Mouse (Mus musculus) small intestine, adult 2 months (tissue): ENCODE results near the gene Agt. TPM values are rescaled to one million over a fixed set of nuclear protein-coding genes. Genes with fewer than 3 reads are reported as not detected.

ENCODE experiments used
- H3K27ac ChIP-seq: fragments of 200-500 bp; 2 replicates; pipeline ENCODE4 v1.5.1; 2012; ENCODE audit warnings: low read depth, low read length, control low read depth, inconsistent platforms; ENCODE audit not compliant: insufficient read depth
- H3K27me3 ChIP-seq: fragments of 200-500 bp; 2 replicates; pipeline ENCODE4 v1.6.1; 2012; ENCODE audit warnings: mild to moderate bottlenecking, moderate library complexity, low read length, inconsistent platforms; ENCODE audit not compliant: control insufficient read depth, insufficient read depth
- H3K36me3 ChIP-seq: fragments of 200-500 bp; 2 replicates; pipeline ENCODE4 v1.6.1; 2012; ENCODE audit warnings: mild to moderate bottlenecking, low read length, control low read depth, inconsistent platforms; ENCODE audit not compliant: control insufficient read depth, insufficient read depth
- H3K4me1 ChIP-seq: fragments of 200-500 bp; 2 replicates; pipeline ENCODE4 v1.6.1; 2012; ENCODE audit warnings: low read length, inconsistent platforms, mixed read lengths; ENCODE audit not compliant: control insufficient read depth, insufficient read depth, insufficient read length
- H3K4me3 ChIP-seq: fragments of 200-500 bp; 2 replicates; pipeline ENCODE4 v1.5.1; 2012; ENCODE audit warnings: low read depth, mild to moderate bottlenecking, control low read depth, inconsistent platforms, low read length, moderate library complexity
- CTCF ChIP-seq: fragments of 200-500 bp; IDR thresholded peaks from 2 replicates; pipeline ENCODE4 v1.5.1; 2012; ENCODE audit warnings: low read depth, mild to moderate bottlenecking, control low read depth, inconsistent platforms, low read length, moderate library complexity, mixed read lengths; ENCODE audit not compliant: insufficient replicate concordance, insufficient read length; ENCODE audit errors: extremely low read depth
- POLR2A ChIP-seq: fragments of 200-500 bp; IDR thresholded peaks from 2 replicates; pipeline ENCODE4 v1.6.1; 2012; ENCODE audit warnings: low read depth, mild to moderate bottlenecking, control low read depth, inconsistent platforms, low read length, moderate library complexity
- WGBS: fragments of 180-500 bp; shearing (Covaris S2); methylation state at CpG from one replicate; pipeline ENCODE4 v1.1.7; 2018; 5-methylcytosine and 5-hydroxymethylcytosine counted together
- polyA plus RNA-seq: library from polyadenylated mRNA; depleted of rRNA; stranded (reverse); fragments of >200 nt; gene quantifications from 2 replicates; pipeline ENCODE4 v1.2.3, GENCODE M21; 2012; rRNA removed

Gene Agt
- 10.7 and 36.2 TPM in 2 replicates for polyA plus RNA-seq

GRCm38 (mm10) chr8:124569593-124569992 lies at the start of gene Agt:
Gene Agt (minus strand): TSS chr8:124569706.
- Histone ChIP-seq H3K36me3 (no peaks in the 10 kb centered on the region), H3K27me3 (no peaks in the 10 kb centered on the region; the same call in 1 of the 2 replicates), H3K4me1 (peaks cover 20% of the 10 kb centered on the region), H3K4me3 (0 out of 2 replicates have a peak within 1 kb of the TSS, but pooled peaks have one; percentile 5), H3K27ac (peak within 1 kb of the TSS; percentile 25; the same call in 1 of the 2 replicates)
- TF ChIP-seq POLR2A (no peak), CTCF (no peak)
- 69% methylated on average over 2 of the region's 2 CpGs for WGBS

- 32% methylated on average over 9 of the region's 9 CpGs for WGBS
- no peaks in the 10 kb centered on the region for H3K36me3 ChIP-seq
- no peak overlapping the region for H3K4me3 ChIP-seq
- H3K27me3 ChIP-seq: 0 out of 2 replicates have a peak, but pooled peaks cover 4% of the 10 kb centered on the region
- H3K27ac ChIP-seq: peak overlapping the region; percentile 35; the same call in 1 of the 2 replicates
- TF ChIP-seq CTCF: no peak
- no peak for TF ChIP-seq POLR2A
- peaks cover 2% of the 10 kb centered on the region; the same call in 1 of the 2 replicates for H3K4me1 ChIP-seq
These were observed 48.7 kb upstream of the Agt start for GRCm38 (mm10) chr8:124618252-124618651.

- Histone ChIP-seq H3K27ac (peak overlapping the region; percentile 35), H3K27me3 (0 out of 2 replicates have a peak, but pooled peaks cover 4% of the 10 kb centered on the region), H3K36me3 (no peaks in the 10 kb centered on the region), H3K4me1 (peaks cover 2% of the 10 kb centered on the region; the same call in 1 of the 2 replicates), H3K4me3 (peak overlapping the region; percentile 42)
- 6% methylated on average over 17 of the region's 17 CpGs for WGBS
- TF ChIP-seq CTCF (peak; percentile 81; the same call in 1 of the 2 replicates), POLR2A (no peak; the same call in 1 of the 2 replicates)
These were observed 47.9 kb upstream of the Agt start for GRCm38 (mm10) chr8:124617266-124617869.

GRCm38 (mm10) chr8:124614325-124614724 lies 44.8 kb upstream of the Agt start:
- 56% methylated on average over 5 of the region's 6 CpGs for WGBS
- H3K4me1 ChIP-seq: peaks cover 2% of the 10 kb centered on the region; the same call in 1 of the 2 replicates
- no peak for TF ChIP-seq CTCF
- no peak for TF ChIP-seq POLR2A

GRCm38 (mm10) chr8:124608972-124609353 lies 39.5 kb upstream of the Agt start:
- no peaks in the 10 kb centered on the region for H3K27me3 ChIP-seq
- WGBS: 52% methylated on average over 9 of the region's 9 CpGs
- H3K4me1 ChIP-seq: no peaks in the 10 kb centered on the region
- H3K4me3 ChIP-seq: no peak overlapping the region
- no peaks in the 10 kb centered on the region for H3K36me3 ChIP-seq
- H3K27ac ChIP-seq: no peak overlapping the region
- no peak for TF ChIP-seq POLR2A

More at GRCm38 (mm10) chr8:124614325-124614724, 44.8 kb upstream of the Agt start:
- H3K4me3 ChIP-seq: no peak overlapping the region
- H3K36me3 ChIP-seq: no peaks in the 10 kb centered on the region
- no peak overlapping the region for H3K27ac ChIP-seq
- H3K27me3 ChIP-seq: 0 out of 2 replicates have a peak, but pooled peaks cover 4% of the 10 kb centered on the region

- Histone ChIP-seq H3K4me1 (no peaks in the 10 kb centered on the region), H3K4me3 (no peak overlapping the region), H3K27me3 (no peaks in the 10 kb centered on the region), H3K36me3 (no peaks in the 10 kb centered on the region), H3K27ac (no peak overlapping the region)
- TF ChIP-seq POLR2A: no peak
- peak; percentile 54; the same call in 1 of the 2 replicates for TF ChIP-seq CTCF
- 70% methylated on average over 13 of the region's 13 CpGs for WGBS
These were observed 38.9 kb upstream of the Agt start for GRCm38 (mm10) chr8:124608239-124608971.

- no peaks in the 10 kb centered on the region for H3K4me1 ChIP-seq
- no peak overlapping the region for H3K4me3 ChIP-seq
- no peak overlapping the region for H3K27ac ChIP-seq
- no peaks in the 10 kb centered on the region for H3K36me3 ChIP-seq
- TF ChIP-seq CTCF (no peak), POLR2A (no peak)
- no peaks in the 10 kb centered on the region for H3K27me3 ChIP-seq
- WGBS: 67% methylated on average over 5 of the region's 5 CpGs
These were observed 34.6 kb upstream of the Agt start for GRCm38 (mm10) chr8:124604066-124604465.
